12 mouse cellular contexts compared by ENCODE assay signal in the genomic region with DNA sequence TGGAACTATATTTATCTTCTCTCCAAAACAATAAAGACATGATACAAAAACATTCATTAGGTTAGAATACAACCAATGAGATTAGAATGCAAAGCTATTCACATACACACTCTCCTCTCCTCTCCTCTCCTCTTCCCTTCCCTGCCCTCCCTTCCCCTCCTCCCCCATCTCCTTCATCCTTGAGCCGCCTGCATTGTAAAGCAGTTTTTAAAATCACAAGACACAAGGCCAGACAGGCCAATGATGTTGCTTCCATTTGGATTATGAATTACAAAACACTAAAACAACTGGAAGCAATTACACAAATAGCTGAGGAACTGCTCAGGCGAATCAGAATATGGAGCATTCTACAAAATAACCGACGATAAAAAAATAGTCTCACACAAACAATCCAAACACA. TPM values are rescaled to one million over a fixed set of nuclear protein-coding genes. Genes with fewer than 3 reads are reported as not detected.
DNase-seq lines count a peak whose midpoint lies in the region; ATAC-seq and TF ChIP-seq lines count a peak whose summit lies in the region.
"Had no signal": no experiment of that assay in that cellular context is flagged by ENCODE, and none has a peak within 500 bp of the region (broad histone marks: within the 10 kb centered on the region; RNA-seq: fewer than 3 reads in every experiment).

No protein-coding gene starts in this region.

- WGBS in forebrain, embryonic 11.5 days: 48% methylated on average over 4 of the region's 4 CpGs
- WGBS in limb, embryonic 13.5 days: 55% methylated on average over 4 of the region's 4 CpGs
- WGBS in stomach, embryonic 14.5 days: 70% methylated on average over 4 of the region's 4 CpGs
- 71% methylated on average over 4 of the region's 4 CpGs for whole genome bisulfite sequencing in intestine, embryonic 16.5 days
- 74% methylated on average over 4 of the region's 4 CpGs for WGBS in intestine, postnatal 0 days

- peaks cover 4% of the 10 kb centered on the region for H3K4me1 ChIP-seq in forebrain, embryonic 11.5 days (replicated peaks; ENCODE audit: control insufficient read depth, insufficient read depth, low read length)
- H3K4me1 ChIP-seq in limb, embryonic 13.5 days: peaks cover 15% of the 10 kb centered on the region
- peaks cover 8% of the 10 kb centered on the region; the same call in 1 of the 2 replicates for H3K4me1 ChIP-seq in stomach, embryonic 14.5 days (ENCODE audit: control insufficient read depth, insufficient read depth, low read length)
- no peaks in the 10 kb centered on the region for H3K4me1 ChIP-seq in intestine, embryonic 16.5 days (ENCODE audit: control insufficient read depth, insufficient read depth, low read length)
- no peaks in the 10 kb centered on the region for H3K4me1 ChIP-seq in intestine, postnatal 0 days (replicated peaks; ENCODE audit: control insufficient read depth, insufficient read depth, low read length)

- no peaks in the 10 kb centered on the region for H3K27me3 ChIP-seq in forebrain, embryonic 11.5 days (ENCODE audit: control insufficient read depth, insufficient read depth, low read length)
- H3K27me3 ChIP-seq in limb, embryonic 13.5 days: no peaks in the 10 kb centered on the region
- no peaks in the 10 kb centered on the region for H3K27me3 ChIP-seq in stomach, embryonic 14.5 days (ENCODE audit: control insufficient read depth, insufficient read depth, low read length)
- no peaks in the 10 kb centered on the region for H3K27me3 ChIP-seq in intestine, embryonic 16.5 days (replicated peaks; ENCODE audit: control insufficient read depth, insufficient read depth, low read length)
- no peaks in the 10 kb centered on the region for H3K27me3 ChIP-seq in intestine, postnatal 0 days (replicated peaks; ENCODE audit: control insufficient read depth, insufficient read depth, low read length)
- H3K27me3 ChIP-seq: stomach, embryonic 15.5 days had no signal

- ATAC-seq in forebrain, embryonic 11.5 days (replicated peaks; ENCODE audit: low FRiP score): no peak
- no peak for ATAC-seq in limb, embryonic 13.5 days (ENCODE audit: low FRiP score, low read depth)
- ATAC-seq in stomach, embryonic 14.5 days (ENCODE audit: insufficient number of reproducible peaks, insufficient read depth, low FRiP score, low read depth): no peak
- no peak for ATAC-seq in intestine, embryonic 16.5 days
- no peak for ATAC-seq in intestine, postnatal 0 days
- ATAC-seq: inflammation-experienced regulatory T-cells, adult 6 months; liver, postnatal 0 days had no signal

- no peak for DNase-seq in layer of hippocampus, adult 2 months (ENCODE audit: low spot score in 2 of 2)
- DNase-seq in layer of hippocampus, adult 11-12 months (ENCODE audit: low spot score): no peak
- DNase-seq in forebrain, embryonic 11.5 days (ENCODE audit: low spot score): no peak
- DNase-seq in lung, postnatal 4 days: no peak
- DNase-seq: layer of hippocampus, postnatal 36 days; liver, postnatal 0 days had no signal

- H3K27ac ChIP-seq in layer of hippocampus, adult 2 months: peak overlapping the region; percentile 52
- no peak overlapping the region for H3K27ac ChIP-seq in forebrain, embryonic 11.5 days (ENCODE audit: low read depth, low read length)
- H3K27ac ChIP-seq in limb, embryonic 13.5 days: peak overlapping the region; percentile 77
- H3K27ac ChIP-seq in stomach, embryonic 14.5 days (ENCODE audit: low read length): peak overlapping the region; percentile 61; the same call in 1 of the 2 replicates
- no peak overlapping the region for H3K27ac ChIP-seq in intestine, embryonic 16.5 days (ENCODE audit: low read length)
- H3K27ac ChIP-seq in intestine, postnatal 0 days (ENCODE audit: low read depth, low read length): no peak overlapping the region
- H3K27ac ChIP-seq: stomach, embryonic 15.5 days had no signal

- no peak for TF ChIP-seq CTCF in layer of hippocampus, adult 2 months (conservative IDR thresholded peaks at IDR 0.05)
- TF ChIP-seq CTCF in intestine, postnatal 0 days (IDR thresholded peaks at IDR 0.05; ENCODE audit: low read depth): no peak

- H3K4me2 ChIP-seq in forebrain, embryonic 11.5 days (ENCODE audit: low read depth, low read length, severe bottlenecking): no peak overlapping the region
- no peak overlapping the region for H3K4me2 ChIP-seq in limb, embryonic 13.5 days (replicated peaks)
- H3K4me2 ChIP-seq in stomach, embryonic 14.5 days (replicated peaks; ENCODE audit: low read depth, low read length): no peak overlapping the region
- no peak overlapping the region for H3K4me2 ChIP-seq in intestine, embryonic 16.5 days (ENCODE audit: low read depth, low read length)
- no peak overlapping the region for H3K4me2 ChIP-seq in intestine, postnatal 0 days (replicated peaks; ENCODE audit: low read depth)
- H3K4me2 ChIP-seq: stomach, embryonic 15.5 days had no signal

- peak overlapping the region; percentile 20; the same call in 1 of the 2 replicates for H3K9ac ChIP-seq in forebrain, embryonic 11.5 days (ENCODE audit: low read length)
- H3K9ac ChIP-seq in limb, embryonic 13.5 days: no peak overlapping the region
- no peak overlapping the region for H3K9ac ChIP-seq in stomach, embryonic 14.5 days (replicated peaks; ENCODE audit: low read depth, low read length)
- no peak overlapping the region for H3K9ac ChIP-seq in intestine, embryonic 16.5 days (ENCODE audit: low read depth, low read length)
- no peak overlapping the region for H3K9ac ChIP-seq in intestine, postnatal 0 days (ENCODE audit: low read depth, low read length)
- H3K9ac ChIP-seq: liver, postnatal 0 days; stomach, embryonic 15.5 days had no signal

- H3K36me3 ChIP-seq in forebrain, embryonic 11.5 days (ENCODE audit: control insufficient read depth, insufficient read depth, low read length): no peaks in the 10 kb centered on the region
- peaks cover 6% of the 10 kb centered on the region; the same call in 1 of the 2 replicates for H3K36me3 ChIP-seq in limb, embryonic 13.5 days
- H3K36me3 ChIP-seq in stomach, embryonic 14.5 days (ENCODE audit: control insufficient read depth, insufficient read depth, low read length): no peaks in the 10 kb centered on the region
- H3K36me3 ChIP-seq in intestine, embryonic 16.5 days (ENCODE audit: control insufficient read depth, insufficient read depth, low read length): no peaks in the 10 kb centered on the region
- no peaks in the 10 kb centered on the region for H3K36me3 ChIP-seq in intestine, postnatal 0 days (ENCODE audit: control insufficient read depth, insufficient read depth)
- H3K36me3 ChIP-seq: stomach, embryonic 15.5 days had no signal

- no peaks in the 10 kb centered on the region for H3K9me3 ChIP-seq in forebrain, embryonic 11.5 days (ENCODE audit: control insufficient read depth, low read length)
- H3K9me3 ChIP-seq in limb, embryonic 13.5 days: no peaks in the 10 kb centered on the region
- H3K9me3 ChIP-seq in stomach, embryonic 14.5 days (ENCODE audit: control insufficient read depth, low read depth, low read length): no peaks in the 10 kb centered on the region
- H3K9me3 ChIP-seq in intestine, embryonic 16.5 days (ENCODE audit: control insufficient read depth, low read length): no peaks in the 10 kb centered on the region
- no peaks in the 10 kb centered on the region for H3K9me3 ChIP-seq in intestine, postnatal 0 days (ENCODE audit: control insufficient read depth)
- H3K9me3 ChIP-seq: stomach, embryonic 15.5 days had no signal

- no peak overlapping the region for H3K4me3 ChIP-seq in layer of hippocampus, adult 2 months
- no peak overlapping the region for H3K4me3 ChIP-seq in forebrain, embryonic 11.5 days (ENCODE audit: low read depth, low read length)
- no peak overlapping the region for H3K4me3 ChIP-seq in limb, embryonic 13.5 days
- no peak overlapping the region for H3K4me3 ChIP-seq in stomach, embryonic 14.5 days (ENCODE audit: low read depth, low read length)
- no peak overlapping the region for H3K4me3 ChIP-seq in intestine, embryonic 16.5 days (ENCODE audit: low read length)
- no peak overlapping the region for H3K4me3 ChIP-seq in intestine, postnatal 0 days (ENCODE audit: low read depth, low read length)
- H3K4me3 ChIP-seq: stomach, embryonic 15.5 days had no signal

RNA-seq across cellular contexts. Expression of a gene that starts 28.7 kb away (rescaled TPM):
- total RNA-seq in layer of hippocampus, adult 2 months (2021): 10 to 100 TPM; 53.9 to 56.2 TPM
- 65.8 and 67.7 TPM in 2 replicates for polyA plus RNA-seq in forebrain, embryonic 11.5 days (2014; fragmentation: Nextera tagmentation; extraction: Ambion mirVana)
- polyA plus RNA-seq in limb, embryonic 13.5 days (2015; fragmentation: Nextera tagmentation; extraction: Ambion mirVana): 68.7 and 69.0 TPM in 2 replicates
- 60.5 and 65.2 TPM in 2 replicates for polyA plus RNA-seq in stomach, embryonic 14.5 days (2014; fragmentation: Nextera tagmentation; extraction: Ambion mirVana)
- 50.4 and 53.5 TPM in 2 replicates for polyA plus RNA-seq in intestine, embryonic 16.5 days (2015; fragmentation: Nextera tagmentation; extraction: Ambion mirVana)
- 32.5 and 34.4 TPM in 2 replicates for polyA plus RNA-seq in intestine, postnatal 0 days (2015; fragmentation: Nextera tagmentation; extraction: Ambion mirVana)

Comparison
In these comparisons a context has a peak if more than half of its experiments do, and no peak if none do; other contexts are left out.
1. H3K27ac ChIP-seq: peak in layer of hippocampus, adult 2 months (single experiment), limb, embryonic 13.5 days (single experiment) and stomach, embryonic 14.5 days (single experiment); none in forebrain, embryonic 11.5 days (single experiment), intestine, embryonic 16.5 days (single experiment) and intestine, postnatal 0 days (single experiment).